Mouse (Mus musculus) embryonic fibroblast, embryonic 13.5 days (primary cell): ENCODE data around the gene Cd177.
"Not testable (repeated sequence)": the region's sequence is repeated elsewhere in the genome, so short reads cannot be mapped to it uniquely, and the experiment has no call there.

Experiments used
- CTCF ChIP-seq: IDR thresholded peaks from 2 replicates; pipeline ENCODE4 v1.5.1; 2011; ENCODE audit warnings: mild to moderate bottlenecking, control low read depth, low read length, moderate library complexity, borderline replicate concordance; ENCODE audit not compliant: insufficient read depth
- POLR2A ChIP-seq: IDR thresholded peaks from 2 replicates; pipeline ENCODE4 v1.6.1; 2011; ENCODE audit warnings: low read depth, mild to moderate bottlenecking, control low read depth, low read length, moderate library complexity

- not testable (repeated sequence) for TF ChIP-seq CTCF, POLR2A
Observed at GRCm38 (mm10) chr7:24702841-24703240, 57.3 kb downstream of the Cd177 start.
